Mouse (Mus musculus) ES-E14 (cell line): ENCODE measurements around the gene Ralgds.

Source experiments
- CHD2 ChIP-seq: IDR thresholded peaks from 2 replicates; pipeline ENCODE4 v1.6.1; 2014; ENCODE audit warnings: mild to moderate bottlenecking, low read depth, low read length, inconsistent platforms
- HCFC1 ChIP-seq: IDR thresholded peaks from 2 replicates; pipeline ENCODE4 v1.6.1; 2012; ENCODE audit warnings: low read length, inconsistent platforms, borderline replicate concordance; ENCODE audit not compliant: insufficient read depth
- MAFK ChIP-seq: IDR thresholded peaks from 2 replicates; pipeline ENCODE4 v1.6.1; 2014; ENCODE audit warnings: mild to moderate bottlenecking, low read depth, low read length, inconsistent platforms; ENCODE audit not compliant: insufficient read depth
- ZC3H11A ChIP-seq: IDR thresholded peaks from 2 replicates; pipeline ENCODE4 v1.6.1; 2012; ENCODE audit warnings: low read depth, mild to moderate bottlenecking, inconsistent platforms, low read length, borderline replicate concordance
- ZNF384 ChIP-seq: IDR thresholded peaks from 2 replicates; pipeline ENCODE4 v1.6.1; 2012; ENCODE audit warnings: low read depth, low read length, inconsistent platforms

DNA sequence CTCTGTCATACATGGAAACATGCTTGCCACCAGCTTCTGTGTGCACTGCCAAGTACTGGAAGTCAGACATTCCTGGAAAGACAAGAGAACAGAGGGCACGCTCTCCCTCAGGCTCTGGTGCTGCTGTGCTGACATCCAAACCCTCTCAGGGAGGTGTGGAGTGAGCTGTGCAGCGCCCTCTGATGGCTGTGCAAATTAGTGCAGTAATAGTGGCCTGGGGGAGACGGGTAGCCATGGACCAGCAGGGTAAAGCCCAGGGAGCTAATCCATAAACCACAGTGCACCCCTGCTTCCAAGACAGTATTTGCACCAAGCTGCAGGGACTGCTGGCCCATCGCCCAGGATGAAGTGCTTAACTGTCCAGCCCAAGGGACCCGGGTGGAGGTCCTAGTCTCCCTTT lies 65.1 kb downstream of the Ralgds start:
- TF ChIP-seq ZC3H11A (no peak), HCFC1 (no peak), CHD2 (no peak), ZNF384 (no peak), MAFK (no peak)
